Mouse (Mus musculus): ENCODE measurements at regions not wholly inside any gene's neighbourhood (a gene's known extent, or its start where the extent isn't known, plus 50 kb on each side); places are given as distances from the start of the nearest gene placed in this dataset.

- WGBS = 90% methylated on average over 5 of the region's 5 CpGs
- Histone ChIP-seq H3K36me3 (no peaks in the 10 kb centered on the region), H3K27ac (no peak overlapping the region), H3K9ac (no peak overlapping the region), H3K27me3 (replicated peaks) (no peaks in the 10 kb centered on the region), H3K4me1 (replicated peaks) (no peaks in the 10 kb centered on the region), H3K4me3 (replicated peaks) (no peak overlapping the region), H3K4me2 (replicated peaks) (no peak overlapping the region), H3K9me3 (no peaks in the 10 kb centered on the region)
- ATAC-seq = no peak
Observed at GRCm38 (mm10) chr10:105933309-105933708, 92.1 kb upstream of the Mettl25 start.

- no peaks in the 10 kb centered on the region for H3K9me3 ChIP-seq
Observed at GRCm38 (mm10) chr10:105932786-105933185, 91.6 kb upstream of the Mettl25 start.

DNA sequence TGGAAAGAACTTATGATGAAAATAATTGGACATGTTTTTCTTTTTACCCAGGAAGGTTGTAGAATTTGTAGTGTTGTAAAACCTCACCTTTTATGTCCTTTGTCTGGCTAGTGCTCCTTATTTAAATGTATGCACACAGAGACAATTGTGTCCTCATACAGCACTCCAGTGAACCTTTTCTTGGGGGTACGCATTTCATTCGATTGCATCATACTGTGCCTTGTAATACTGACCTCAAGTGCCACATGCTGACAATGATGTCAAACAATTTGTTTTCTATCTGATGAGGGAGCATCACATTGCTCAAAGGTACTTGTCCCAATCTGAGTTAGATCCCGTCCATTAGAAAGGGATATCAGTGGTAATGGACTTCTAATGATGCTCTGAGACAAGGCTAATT lies 86.4 kb upstream of the Mettl25 start:
- no peak overlapping the region for H3K4me2 ChIP-seq (replicated peaks)
- H3K27ac ChIP-seq = no peak overlapping the region
- no peak overlapping the region for H3K9ac ChIP-seq
- no peak for ATAC-seq
- H3K4me1 ChIP-seq (replicated peaks) = no peaks in the 10 kb centered on the region
- no peak overlapping the region for H3K4me3 ChIP-seq (replicated peaks)
- H3K9me3 ChIP-seq = no peaks in the 10 kb centered on the region
- no peaks in the 10 kb centered on the region for H3K36me3 ChIP-seq
- 84% methylated on average over 3 of the region's 3 CpGs for WGBS
- H3K27me3 ChIP-seq (replicated peaks) = no peaks in the 10 kb centered on the region

More at GRCm38 (mm10) chr10:105932786-105933185, 91.6 kb upstream of the Mettl25 start:
- no peak overlapping the region for H3K9ac ChIP-seq
- no peak overlapping the region for H3K4me2 ChIP-seq (replicated peaks)
- no peak for ATAC-seq
- 66% methylated on average over 1 of the region's 1 CpGs for WGBS
- H3K4me1 ChIP-seq (replicated peaks) = no peaks in the 10 kb centered on the region
- no peak overlapping the region for H3K4me3 ChIP-seq (replicated peaks)
- no peak overlapping the region for H3K27ac ChIP-seq
- no peaks in the 10 kb centered on the region for H3K36me3 ChIP-seq
- H3K27me3 ChIP-seq (replicated peaks) = no peaks in the 10 kb centered on the region

DNA sequence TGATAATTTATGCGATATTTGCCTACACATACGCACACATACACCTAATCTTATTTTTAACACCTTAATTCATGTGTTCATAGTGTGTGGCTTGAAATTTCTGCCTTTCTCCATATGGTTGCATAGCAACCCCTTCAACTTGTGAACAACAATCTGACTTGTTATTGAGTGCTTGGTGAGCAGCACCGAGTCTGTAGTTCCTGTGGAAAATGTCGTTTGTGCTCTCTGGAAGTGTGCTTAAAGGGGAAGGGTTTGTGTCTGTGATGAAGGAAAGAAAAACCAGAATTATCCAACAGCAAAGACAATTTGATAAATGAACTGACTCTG lies 85.7 kb upstream of the Mettl25 start:
- Histone ChIP-seq H3K9me3 (no peaks in the 10 kb centered on the region), H3K27me3 (replicated peaks) (no peaks in the 10 kb centered on the region), H3K4me1 (replicated peaks) (no peaks in the 10 kb centered on the region), H3K36me3 (no peaks in the 10 kb centered on the region), H3K4me2 (replicated peaks) (no peak overlapping the region), H3K27ac (no peak overlapping the region), H3K9ac (no peak overlapping the region), H3K4me3 (replicated peaks) (no peak overlapping the region)
- 82% methylated on average over 4 of the region's 4 CpGs for WGBS
- no peak for ATAC-seq

DNA sequence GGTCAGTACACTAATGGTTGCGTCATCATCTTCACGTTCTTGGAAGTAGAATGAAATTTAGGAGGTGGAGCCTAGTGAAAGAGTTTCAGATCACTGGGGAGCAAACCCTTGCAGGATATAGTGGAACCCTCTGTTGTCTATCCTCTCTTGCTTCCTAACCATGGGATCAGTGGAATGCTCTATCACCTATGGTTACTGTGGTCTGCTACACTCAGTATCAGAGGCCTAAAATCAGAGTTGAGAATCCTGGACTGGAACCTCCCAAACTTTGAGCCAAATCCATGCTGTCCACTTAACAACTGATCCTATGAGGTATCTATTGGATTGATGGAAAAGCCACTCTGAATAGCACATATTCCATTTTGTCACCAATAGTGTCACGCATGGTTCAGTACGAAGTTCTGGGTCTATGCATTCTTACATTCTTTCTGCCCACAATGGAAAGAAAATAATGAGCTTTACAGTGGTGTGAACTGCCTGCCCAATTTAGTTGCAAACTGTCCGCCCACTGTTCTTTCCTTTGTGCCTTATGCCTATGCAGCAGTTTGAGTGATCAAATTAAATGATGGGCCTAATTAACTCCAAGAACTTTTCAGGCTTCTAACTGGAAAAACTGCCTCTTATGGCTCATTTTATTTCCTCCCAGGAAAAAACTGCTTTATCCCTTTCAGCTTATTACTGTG lies 85.2 kb upstream of the Mettl25 start:
- 91% methylated on average over 5 of the region's 5 CpGs for WGBS
- no peak for ATAC-seq
- Histone ChIP-seq H3K4me2 (replicated peaks) (no peak overlapping the region), H3K9me3 (no peaks in the 10 kb centered on the region), H3K36me3 (no peaks in the 10 kb centered on the region), H3K27ac (no peak overlapping the region), H3K4me3 (replicated peaks) (no peak overlapping the region), H3K27me3 (replicated peaks) (no peaks in the 10 kb centered on the region), H3K9ac (no peak overlapping the region), H3K4me1 (replicated peaks) (no peaks in the 10 kb centered on the region)

DNA sequence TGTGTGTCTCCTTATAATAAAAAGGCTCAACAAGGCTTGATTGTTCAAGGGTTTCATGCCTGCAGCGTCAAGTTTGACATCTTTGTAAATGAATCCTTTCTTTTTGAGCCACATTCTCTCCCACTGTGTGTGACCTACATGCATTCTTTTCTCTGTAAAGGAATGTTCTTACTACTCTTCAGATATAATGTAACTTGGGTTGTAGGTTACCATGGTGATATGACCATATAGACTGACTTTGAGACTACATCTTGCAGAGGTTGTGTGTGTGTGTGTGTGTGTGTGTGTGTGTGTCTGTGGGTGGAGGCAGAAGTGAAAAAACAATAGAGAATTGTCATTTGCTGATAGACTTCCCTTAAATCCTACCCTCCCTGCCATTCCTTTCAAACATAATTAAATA lies 58.5 kb upstream of the Mettl25 start:
- Histone ChIP-seq H3K9ac (no peak overlapping the region), H3K36me3 (no peaks in the 10 kb centered on the region)

GRCm38 (mm10) chr10:105899225-105899624 lies 58.0 kb upstream of the Mettl25 start:
- H3K4me2 ChIP-seq (replicated peaks) = no peak overlapping the region
- 79% methylated on average over 4 of the region's 4 CpGs for WGBS
- H3K9me3 ChIP-seq = no peaks in the 10 kb centered on the region
- H3K4me3 ChIP-seq (replicated peaks) = no peak overlapping the region
- H3K27ac ChIP-seq = no peak overlapping the region
- no peak for ATAC-seq
- H3K27me3 ChIP-seq (replicated peaks) = no peaks in the 10 kb centered on the region
- no peaks in the 10 kb centered on the region for H3K36me3 ChIP-seq
- H3K4me1 ChIP-seq (replicated peaks) = no peaks in the 10 kb centered on the region
- no peak overlapping the region for H3K9ac ChIP-seq

More for the DNA sequence above, 58.5 kb upstream of the Mettl25 start:
- H3K4me1 ChIP-seq (replicated peaks) = no peaks in the 10 kb centered on the region
- 66% methylated on average over 1 of the region's 1 CpGs for WGBS
- H3K4me2 ChIP-seq (replicated peaks) = no peak overlapping the region
- H3K9me3 ChIP-seq = no peaks in the 10 kb centered on the region
- no peak overlapping the region for H3K27ac ChIP-seq
- no peaks in the 10 kb centered on the region for H3K27me3 ChIP-seq (replicated peaks)
- H3K4me3 ChIP-seq (replicated peaks) = no peak overlapping the region
- ATAC-seq = no peak
